Mouse (Mus musculus): ENCODE measurements at regions not wholly inside any gene's neighbourhood (a gene's known extent, or its start where the extent isn't known, plus 50 kb on each side); places are given as distances from the start of the nearest gene placed in this dataset.

DNA sequence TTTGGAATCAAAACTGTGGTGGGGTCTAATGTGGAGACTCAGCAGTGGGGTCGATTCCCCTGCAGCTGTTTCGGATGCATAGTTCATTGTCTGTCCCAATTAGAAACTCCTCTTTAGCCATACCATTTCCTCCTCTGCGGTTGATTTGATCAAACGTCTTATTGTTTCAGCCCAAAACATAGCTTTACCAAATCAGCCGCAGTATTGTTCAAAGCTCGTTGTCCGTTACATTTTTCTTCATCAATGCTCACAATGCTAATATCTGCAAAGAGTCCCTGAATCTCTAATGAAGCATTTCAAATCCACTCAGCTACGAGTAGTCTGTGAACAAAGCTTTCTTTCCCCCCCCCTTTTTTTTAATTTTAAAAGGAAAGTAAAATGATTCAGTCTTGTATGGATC is 816.0 kb downstream of the Slc4a3 start:
- 72% methylated on average over 8 of the region's 8 CpGs for WGBS
- Histone ChIP-seq H3K27me3 (no peaks in the 10 kb centered on the region), H3K4me3 (no peak overlapping the region), H3K4me2 (no peak overlapping the region), H3K27ac (replicated peaks) (no peak overlapping the region), H3K36me3 (no peaks in the 10 kb centered on the region), H3K4me1 (replicated peaks) (no peaks in the 10 kb centered on the region), H3K9me3 (no peaks in the 10 kb centered on the region), H3K9ac (no peak overlapping the region)
- no peak for ATAC-seq (ENCODE audit: low read depth)

DNA sequence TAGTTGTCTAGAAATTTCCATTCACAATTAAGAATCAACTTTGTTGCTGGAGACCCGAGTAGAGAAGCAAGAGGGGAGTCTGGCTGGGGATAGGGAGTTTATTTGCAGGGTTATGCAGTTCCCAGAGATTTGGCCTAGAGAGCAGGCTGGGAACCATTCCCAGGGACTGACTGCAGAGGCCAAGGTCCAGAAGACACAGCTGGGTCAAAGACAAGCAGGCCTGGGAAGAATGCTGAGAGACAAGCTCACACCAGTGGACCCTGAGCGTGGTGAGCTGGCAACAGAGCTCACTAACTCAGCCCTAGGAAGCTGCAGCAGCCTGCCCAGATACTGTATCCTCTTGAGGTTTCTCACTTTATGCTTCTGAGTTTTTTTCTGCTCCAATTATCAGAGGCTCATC is 827.9 kb downstream of the Slc4a3 start:
- Histone ChIP-seq H3K36me3 (no peaks in the 10 kb centered on the region), H3K4me2 (no peak overlapping the region), H3K9me3 (no peaks in the 10 kb centered on the region), H3K27me3 (no peaks in the 10 kb centered on the region), H3K27ac (replicated peaks) (no peak overlapping the region), H3K4me3 (no peak overlapping the region), H3K4me1 (replicated peaks) (no peaks in the 10 kb centered on the region), H3K9ac (no peak overlapping the region)
- no peak for ATAC-seq (ENCODE audit: low read depth)
- 72% methylated on average over 2 of the region's 2 CpGs for WGBS

DNA sequence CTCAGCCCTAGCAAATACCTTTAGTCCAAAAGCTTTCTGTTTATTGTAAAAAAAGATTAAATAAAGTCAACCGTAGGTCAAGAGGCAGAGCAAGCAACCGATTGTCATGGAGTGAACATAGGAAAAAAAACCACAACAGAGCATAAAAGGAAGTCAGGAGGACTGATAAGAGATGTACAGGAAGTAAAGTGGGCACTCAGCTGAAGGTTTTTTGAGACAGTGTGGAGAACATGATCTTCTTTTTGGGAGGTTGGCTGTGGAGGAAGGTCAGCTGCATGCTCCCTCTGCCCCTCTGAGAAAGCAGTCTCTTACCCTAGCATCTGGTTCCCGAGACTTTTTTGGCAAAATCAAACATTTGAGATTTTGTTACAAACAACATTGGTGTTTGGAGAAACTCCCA is 832.1 kb downstream of the Slc4a3 start:
- Histone ChIP-seq H3K9ac (no peak overlapping the region), H3K27ac (replicated peaks) (no peak overlapping the region), H3K36me3 (no peaks in the 10 kb centered on the region), H3K4me3 (no peak overlapping the region), H3K9me3 (no peaks in the 10 kb centered on the region), H3K4me1 (replicated peaks) (no peaks in the 10 kb centered on the region), H3K4me2 (no peak overlapping the region), H3K27me3 (no peaks in the 10 kb centered on the region)
- 79% methylated on average over 3 of the region's 3 CpGs for WGBS
- no peak for ATAC-seq (ENCODE audit: low read depth)

DNA sequence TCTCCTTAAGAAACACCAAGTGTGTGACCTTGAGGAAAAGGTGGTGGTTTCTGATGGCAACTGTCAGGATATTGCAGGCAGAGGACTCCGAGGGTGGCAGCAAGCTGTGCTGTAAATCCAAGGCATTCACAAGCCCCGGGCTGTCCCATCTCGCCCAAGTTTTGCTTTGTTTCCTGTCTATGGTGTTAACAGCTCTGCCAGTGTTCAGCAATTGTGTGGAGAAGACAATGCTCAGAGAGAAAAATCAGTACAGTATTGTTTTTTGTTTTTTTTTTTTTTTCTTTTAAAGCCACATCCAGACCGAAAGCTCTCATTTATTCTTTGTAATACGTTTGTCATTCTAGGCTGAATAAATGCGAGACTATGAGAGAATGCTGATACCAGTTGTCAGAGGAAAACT is 846.5 kb downstream of the Slc4a3 start:
- H3K9ac ChIP-seq, result no peak overlapping the region
- 32% methylated on average over 6 of the region's 6 CpGs for WGBS
- no peak for ATAC-seq (ENCODE audit: low read depth)

DNA sequence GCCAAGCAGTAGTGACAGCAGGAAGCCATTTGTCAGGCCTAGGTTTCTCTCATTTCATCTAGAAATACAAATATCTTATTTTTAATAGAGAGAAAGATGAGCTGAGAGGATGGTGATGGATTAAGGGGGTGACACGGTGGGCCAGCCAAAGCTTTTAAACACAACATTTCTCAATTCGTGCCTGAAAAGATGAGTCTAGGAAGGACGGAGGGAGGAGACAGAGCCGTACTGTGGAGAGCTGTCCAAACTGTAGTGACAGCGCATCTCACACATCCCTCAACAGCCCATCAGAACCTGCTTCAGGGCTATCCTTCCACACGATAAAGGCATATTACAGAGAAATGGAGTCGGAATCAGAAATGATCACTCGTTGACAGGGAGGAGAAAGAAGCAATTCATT is 848.0 kb downstream of the Slc4a3 start:
- H3K4me3 ChIP-seq, result no peak overlapping the region
- peaks cover 3% of the 10 kb centered on the region; the same call in 1 of the 2 replicates for H3K4me1 ChIP-seq (replicated peaks)
- no peak overlapping the region for H3K27ac ChIP-seq (replicated peaks)
- no peak overlapping the region for H3K4me2 ChIP-seq
- ATAC-seq (ENCODE audit: low read depth), result no peak
- 84% methylated on average over 8 of the region's 8 CpGs for WGBS
- H3K27me3 ChIP-seq, result no peaks in the 10 kb centered on the region
- H3K9me3 ChIP-seq, result no peaks in the 10 kb centered on the region
- no peak overlapping the region for H3K9ac ChIP-seq
- H3K36me3 ChIP-seq, result no peaks in the 10 kb centered on the region

More for the DNA sequence above, 846.5 kb downstream of the Slc4a3 start:
- H3K36me3 ChIP-seq, result no peaks in the 10 kb centered on the region
- H3K4me3 ChIP-seq, result no peak overlapping the region
- H3K4me1 ChIP-seq (replicated peaks), result peaks cover 3% of the 10 kb centered on the region; the same call in 1 of the 2 replicates
- no peaks in the 10 kb centered on the region for H3K27me3 ChIP-seq
- no peak overlapping the region for H3K4me2 ChIP-seq
- H3K9me3 ChIP-seq, result no peaks in the 10 kb centered on the region
- H3K27ac ChIP-seq (replicated peaks), result no peak overlapping the region

DNA sequence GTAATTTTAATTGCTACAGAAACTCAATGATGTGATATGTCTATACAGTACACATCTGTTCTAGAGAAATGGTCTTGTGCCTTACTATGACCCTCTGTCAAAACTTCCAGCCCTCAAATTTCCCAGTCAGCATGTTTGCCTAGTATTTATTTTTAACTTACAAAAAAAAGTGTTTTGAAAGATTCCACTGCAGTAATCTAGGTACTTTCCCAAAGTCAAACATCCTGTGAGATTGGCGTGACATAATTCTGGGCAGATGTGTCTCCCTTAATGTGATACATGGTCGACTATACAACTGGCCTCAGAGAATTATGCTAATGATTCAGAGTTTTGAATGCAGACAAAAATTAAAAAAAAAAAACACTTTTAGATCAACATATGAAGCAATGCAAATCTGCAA is 856.8 kb downstream of the Slc4a3 start:
- no peaks in the 10 kb centered on the region for H3K27me3 ChIP-seq
- H3K36me3 ChIP-seq, result no peaks in the 10 kb centered on the region
- no peaks in the 10 kb centered on the region for H3K4me1 ChIP-seq (replicated peaks)
- no peak overlapping the region for H3K4me2 ChIP-seq
- no peak for ATAC-seq (ENCODE audit: low read depth)
- H3K9ac ChIP-seq, result no peak overlapping the region
- H3K4me3 ChIP-seq, result no peak overlapping the region
- H3K9me3 ChIP-seq, result no peaks in the 10 kb centered on the region
- WGBS, result 70% methylated on average over 2 of the region's 2 CpGs
- H3K27ac ChIP-seq (replicated peaks), result no peak overlapping the region

DNA sequence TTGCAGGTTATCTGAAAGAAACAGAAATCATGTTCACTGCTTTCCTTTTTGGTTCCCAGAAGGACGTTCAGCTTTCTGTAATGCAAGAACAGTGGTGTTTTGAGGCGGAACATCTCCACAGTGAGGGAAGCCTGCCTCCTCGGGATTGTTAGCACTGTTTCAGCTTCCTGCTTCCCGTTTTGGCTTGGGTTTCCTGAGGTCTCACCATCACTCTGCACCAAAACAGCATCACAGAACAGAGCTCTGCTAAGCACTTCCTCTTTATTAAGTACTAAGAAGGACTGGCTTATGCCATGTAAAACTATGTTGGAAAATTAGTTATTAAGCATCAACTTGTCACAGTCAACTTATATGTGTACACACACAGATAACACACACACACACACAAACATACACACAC is 857.9 kb downstream of the Slc4a3 start:
- Histone ChIP-seq H3K27ac (replicated peaks) (no peak overlapping the region), H3K36me3 (no peaks in the 10 kb centered on the region), H3K4me2 (no peak overlapping the region), H3K27me3 (no peaks in the 10 kb centered on the region), H3K9me3 (no peaks in the 10 kb centered on the region), H3K9ac (no peak overlapping the region), H3K4me1 (replicated peaks) (no peaks in the 10 kb centered on the region), H3K4me3 (no peak overlapping the region)
- 75% methylated on average over 4 of the region's 4 CpGs for WGBS
- no peak for ATAC-seq (ENCODE audit: low read depth)

DNA sequence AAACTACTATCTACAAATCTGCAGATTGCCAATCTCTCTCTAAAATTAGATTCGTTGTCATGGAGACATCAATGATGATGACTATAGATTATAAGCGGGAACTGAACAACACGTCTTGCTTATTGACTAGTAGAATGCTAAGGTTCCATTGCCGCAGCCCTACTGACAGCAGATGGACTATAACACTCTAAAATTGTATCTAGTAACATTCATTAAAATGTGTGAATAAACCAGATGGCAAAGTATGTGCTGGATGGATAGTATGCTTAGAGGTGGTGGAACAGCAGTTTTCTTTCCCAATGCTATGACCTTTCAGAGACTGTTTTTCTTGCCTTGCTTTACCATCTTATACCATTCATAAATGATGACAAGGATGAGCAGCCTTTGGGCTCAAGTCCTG is 864.7 kb downstream of the Slc4a3 start:
- H3K36me3 ChIP-seq, result no peaks in the 10 kb centered on the region
- no peak for ATAC-seq (ENCODE audit: low read depth)
- H3K27me3 ChIP-seq, result no peaks in the 10 kb centered on the region
- no peak overlapping the region for H3K4me2 ChIP-seq
- H3K27ac ChIP-seq (replicated peaks), result no peak overlapping the region
- no peaks in the 10 kb centered on the region for H3K4me1 ChIP-seq (replicated peaks)
- WGBS, result 87% methylated on average over 4 of the region's 4 CpGs
- H3K9me3 ChIP-seq, result no peaks in the 10 kb centered on the region
- no peak overlapping the region for H3K9ac ChIP-seq
- H3K4me3 ChIP-seq, result no peak overlapping the region

DNA sequence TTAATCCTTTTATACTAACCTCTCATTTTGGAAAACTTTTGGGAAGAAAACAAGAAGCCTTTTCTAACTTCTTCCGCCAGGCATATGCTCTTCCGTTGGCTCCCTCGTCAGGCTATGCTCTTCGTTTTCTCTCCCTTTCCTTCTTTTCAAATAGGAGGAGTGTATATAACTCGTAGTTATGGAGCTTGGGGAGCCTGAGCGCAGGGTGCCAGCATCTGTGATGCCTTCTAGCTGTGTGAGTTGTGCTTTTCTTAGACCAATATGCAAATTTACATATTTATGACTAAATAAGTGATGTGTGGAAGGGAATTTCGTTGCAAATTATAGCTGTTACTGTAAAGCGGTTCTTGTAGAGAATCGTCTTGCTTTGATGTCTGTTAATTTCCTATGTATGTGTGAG is 874.5 kb downstream of the Slc4a3 start:
- Histone ChIP-seq H3K9ac (no peak overlapping the region), H3K9me3 (no peaks in the 10 kb centered on the region), H3K4me3 (no peak overlapping the region), H3K4me1 (replicated peaks) (no peaks in the 10 kb centered on the region), H3K27ac (replicated peaks) (no peak overlapping the region), H3K27me3 (no peaks in the 10 kb centered on the region), H3K4me2 (no peak overlapping the region), H3K36me3 (no peaks in the 10 kb centered on the region)
- 80% methylated on average over 9 of the region's 9 CpGs for WGBS
- no peak for ATAC-seq (ENCODE audit: low read depth)

DNA sequence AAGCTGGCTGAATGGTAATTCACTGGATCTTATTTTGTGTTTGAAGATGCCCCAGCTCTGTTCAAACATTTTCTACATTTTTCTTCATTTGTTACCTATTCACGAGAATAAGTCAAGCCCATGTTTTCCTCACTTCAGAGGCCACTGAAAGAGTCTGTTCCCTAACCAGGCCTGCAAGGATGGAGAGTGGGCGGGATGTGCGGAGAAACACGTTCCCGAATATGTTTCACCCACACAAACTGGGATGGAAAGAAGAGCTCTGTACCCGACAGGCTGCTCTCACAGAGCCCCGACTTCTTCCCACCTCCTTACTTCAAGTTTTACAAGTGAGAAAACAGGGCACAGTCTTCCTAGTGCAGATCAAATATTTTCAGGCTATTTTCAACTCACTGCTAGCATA is 881.4 kb downstream of the Slc4a3 start:
- Histone ChIP-seq H3K4me1 (replicated peaks) (no peaks in the 10 kb centered on the region), H3K9me3 (no peaks in the 10 kb centered on the region), H3K27ac (replicated peaks) (no peak overlapping the region), H3K27me3 (no peaks in the 10 kb centered on the region), H3K36me3 (no peaks in the 10 kb centered on the region), H3K9ac (no peak overlapping the region), H3K4me2 (no peak overlapping the region), H3K4me3 (no peak overlapping the region)
- whole genome bisulfite sequencing, result 87% methylated on average over 7 of the region's 7 CpGs
- ATAC-seq (ENCODE audit: low read depth), result no peak

DNA sequence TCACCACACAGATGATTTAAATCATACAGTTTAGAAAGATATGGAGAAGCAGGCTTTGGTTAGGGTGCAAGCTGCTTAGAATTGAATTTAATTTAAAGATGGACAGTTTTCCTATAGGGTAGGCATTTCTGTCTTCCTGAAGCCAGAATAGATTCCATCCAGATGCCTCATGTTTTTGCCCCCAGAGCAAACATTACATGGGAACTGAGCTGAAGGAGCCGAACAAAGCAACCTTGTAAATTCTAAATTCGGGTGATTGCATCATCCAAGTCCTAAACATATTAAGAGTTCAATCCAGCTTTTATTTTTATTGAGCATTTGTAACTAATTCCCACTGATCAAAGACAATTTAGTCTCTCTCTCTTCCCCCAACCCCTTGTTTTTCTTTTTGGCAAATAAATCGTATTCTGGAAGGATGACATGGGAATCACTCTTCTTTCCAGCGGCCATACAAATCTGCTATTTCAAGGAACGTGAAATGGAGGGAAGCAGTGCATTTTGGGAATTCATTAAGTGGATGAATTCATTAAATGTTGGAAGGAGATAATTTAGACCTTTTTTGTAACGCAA is 884.1 kb downstream of the Slc4a3 start:
- Histone ChIP-seq H3K4me3 (no peak overlapping the region), H3K4me2 (no peak overlapping the region), H3K27me3 (no peaks in the 10 kb centered on the region), H3K4me1 (replicated peaks) (peaks cover 9% of the 10 kb centered on the region), H3K36me3 (no peaks in the 10 kb centered on the region), H3K9ac (no peak overlapping the region), H3K27ac (replicated peaks) (no peak overlapping the region), H3K9me3 (no peaks in the 10 kb centered on the region)
- no peak for ATAC-seq (ENCODE audit: low read depth)
- WGBS, result 75% methylated on average over 6 of the region's 6 CpGs

DNA sequence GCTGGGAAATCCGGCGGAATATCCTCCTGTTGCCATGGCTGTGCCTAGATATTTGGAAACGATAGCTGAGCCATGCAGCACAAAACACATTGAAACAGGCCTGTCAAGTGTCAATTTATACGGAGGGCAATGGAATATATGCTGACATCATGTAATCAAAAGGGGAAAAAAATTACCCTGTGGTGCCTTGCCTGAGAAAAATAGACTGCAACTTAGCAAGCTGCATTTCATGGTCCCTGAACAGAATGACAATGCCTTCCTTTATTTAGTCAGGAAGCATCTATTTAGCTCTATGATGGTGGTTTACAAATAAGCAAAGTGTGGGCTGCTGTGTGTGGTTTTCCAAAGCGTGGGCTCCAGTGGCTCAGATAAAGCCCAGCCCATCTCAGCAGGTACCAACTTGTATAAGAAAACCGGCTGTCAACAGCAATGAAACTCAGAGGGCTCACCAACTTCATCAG is 887.4 kb downstream of the Slc4a3 start:
- no peak overlapping the region for H3K4me2 ChIP-seq
- H3K4me3 ChIP-seq, result no peak overlapping the region
- H3K9me3 ChIP-seq, result no peaks in the 10 kb centered on the region
- H3K36me3 ChIP-seq, result no peaks in the 10 kb centered on the region
- H3K27ac ChIP-seq (replicated peaks), result no peak overlapping the region
- no peak for ATAC-seq (ENCODE audit: low read depth)
- no peak overlapping the region for H3K9ac ChIP-seq
- peaks cover 9% of the 10 kb centered on the region for H3K4me1 ChIP-seq (replicated peaks)
- WGBS, result 32% methylated on average over 6 of the region's 6 CpGs
- no peaks in the 10 kb centered on the region for H3K27me3 ChIP-seq

DNA sequence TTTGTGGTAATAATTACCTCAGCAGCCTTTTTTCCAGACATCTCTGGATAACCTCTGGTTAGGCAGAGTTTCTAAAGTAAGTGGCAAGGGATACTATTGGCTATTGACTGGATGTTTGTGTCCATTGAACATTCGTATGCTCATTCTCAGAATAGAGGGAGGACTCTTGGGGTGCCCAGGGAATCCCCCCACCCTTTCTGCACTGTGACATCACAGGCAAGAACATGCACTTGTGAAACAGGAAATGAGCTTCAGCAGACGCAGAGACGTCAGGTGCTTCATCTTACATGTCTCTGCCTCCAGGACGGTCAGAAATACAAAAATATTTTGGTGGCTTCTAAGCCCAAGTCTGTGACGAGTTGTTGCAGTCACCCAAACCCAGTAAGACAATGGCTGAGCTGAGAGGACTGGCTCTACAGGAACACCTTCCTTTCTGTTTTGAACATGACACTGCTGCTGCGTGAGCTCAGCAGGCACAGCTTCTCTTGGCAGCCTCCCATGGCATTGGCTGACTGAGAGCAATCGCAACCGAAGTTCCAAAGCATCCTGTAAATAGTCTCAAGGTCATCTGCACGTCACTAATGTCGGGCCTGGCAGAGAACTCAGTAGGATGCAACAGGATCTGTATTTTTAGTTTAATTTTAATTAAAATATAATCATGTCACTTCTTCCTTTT is 904.6 kb downstream of the Slc4a3 start:
- no peak for ATAC-seq (ENCODE audit: low read depth)
- no peak overlapping the region for H3K9ac ChIP-seq
- H3K27ac ChIP-seq (replicated peaks), result no peak overlapping the region
- H3K9me3 ChIP-seq, result no peaks in the 10 kb centered on the region
- no peak overlapping the region for H3K4me2 ChIP-seq
- H3K36me3 ChIP-seq, result no peaks in the 10 kb centered on the region
- H3K4me3 ChIP-seq, result no peak overlapping the region
- H3K4me1 ChIP-seq (replicated peaks), result peaks cover 15% of the 10 kb centered on the region
- WGBS, result 75% methylated on average over 10 of the region's 10 CpGs
- H3K27me3 ChIP-seq, result no peaks in the 10 kb centered on the region
